Mouse (Mus musculus): ENCODE results near the gene Thbs3.

Thbs3 gene

DNA sequence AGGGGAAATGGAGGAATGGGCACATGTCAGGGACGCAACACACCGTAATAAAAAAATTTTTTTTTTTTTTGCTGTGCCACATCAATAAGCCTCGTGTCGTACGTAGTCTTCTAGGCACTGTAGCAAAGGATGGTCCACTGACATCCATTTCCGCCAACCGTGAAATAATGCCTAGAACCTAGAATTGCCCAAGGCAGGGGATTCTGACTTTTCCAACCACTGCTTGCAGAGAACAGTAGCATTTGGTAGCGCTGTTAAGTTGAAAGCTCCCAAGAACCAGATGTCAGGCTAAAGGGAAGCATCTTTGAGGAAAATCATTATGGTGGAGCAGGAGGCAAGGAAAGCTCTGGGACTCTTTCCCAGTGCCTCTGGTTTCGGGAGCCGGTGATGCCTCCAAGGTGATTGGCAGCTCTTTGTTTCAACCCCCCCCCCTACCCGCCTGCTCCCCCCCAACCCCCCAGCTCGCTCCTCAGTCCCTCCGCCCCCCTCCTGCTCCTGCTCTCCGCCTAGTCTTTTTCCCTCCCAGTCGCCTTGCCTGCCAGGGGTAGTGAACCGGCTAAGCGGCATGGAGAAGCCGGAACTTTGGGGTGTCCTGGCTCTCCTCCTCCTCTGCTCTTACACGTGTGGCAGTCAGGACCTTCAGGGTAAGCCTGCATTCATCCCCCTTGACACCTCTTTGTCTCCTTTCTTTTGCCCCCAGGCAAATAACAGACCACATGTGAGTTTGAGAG is at the start of gene Thbs3:
Gene Thbs3, plus strand, starts transcription at position 500 of the 731 bp plus-strand sequence.
- no peak for DNase-seq (ENCODE audit: low spot score in 2 of 2)

DNA sequence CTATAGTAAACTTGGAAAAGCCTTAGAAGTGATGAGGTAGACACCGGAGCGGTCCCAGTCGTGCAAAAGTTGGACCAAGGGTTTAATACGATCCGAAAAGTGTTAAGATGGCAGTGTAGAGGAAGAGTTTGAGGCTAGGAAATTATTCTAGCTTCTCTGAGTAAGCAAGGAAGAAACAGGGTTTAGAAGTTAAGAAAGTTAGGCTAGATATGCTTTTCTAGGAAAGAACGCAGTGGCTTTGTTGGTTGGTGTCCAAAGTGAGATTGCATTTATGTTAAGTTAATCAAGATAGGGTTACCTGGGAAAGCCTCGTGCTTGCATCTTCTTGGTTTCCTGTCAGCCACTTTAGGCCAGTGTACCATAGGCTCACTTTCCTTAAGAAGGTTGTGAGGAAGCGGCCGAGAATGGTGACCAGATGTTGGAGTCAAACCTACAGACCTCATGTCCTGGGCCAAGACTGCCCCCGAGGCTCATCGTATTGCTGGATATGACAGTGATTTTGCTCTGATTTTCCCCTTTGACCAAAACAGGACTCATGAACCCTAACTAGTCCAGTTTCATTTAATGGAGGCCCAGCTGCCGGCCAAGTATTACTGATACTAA is 49.6 kb upstream of the Thbs3 start:
- no peak for DNase-seq (ENCODE audit: low spot score in 2 of 2)

DNA sequence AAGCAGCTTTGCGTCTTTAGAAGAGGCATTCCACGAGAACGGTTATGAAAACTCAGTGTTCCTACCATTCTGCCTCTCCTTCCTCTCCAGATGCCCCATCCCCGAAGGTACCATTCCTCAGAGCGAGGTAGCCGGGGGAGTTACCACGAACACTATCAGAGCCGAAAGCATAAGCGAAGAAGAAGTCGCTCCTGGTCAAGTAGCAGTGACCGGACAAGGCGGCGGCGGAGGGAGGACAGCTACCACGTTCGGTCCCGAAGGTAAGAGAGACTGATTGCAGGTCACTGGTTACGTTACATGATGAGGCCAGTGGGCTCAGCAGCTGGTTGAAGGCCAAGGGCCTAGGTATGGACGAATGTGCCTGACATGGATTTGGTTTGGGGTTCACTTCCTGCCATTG is 48.0 kb upstream of the Thbs3 start:
- no peak for DNase-seq (ENCODE audit: low spot score in 2 of 2)

DNA sequence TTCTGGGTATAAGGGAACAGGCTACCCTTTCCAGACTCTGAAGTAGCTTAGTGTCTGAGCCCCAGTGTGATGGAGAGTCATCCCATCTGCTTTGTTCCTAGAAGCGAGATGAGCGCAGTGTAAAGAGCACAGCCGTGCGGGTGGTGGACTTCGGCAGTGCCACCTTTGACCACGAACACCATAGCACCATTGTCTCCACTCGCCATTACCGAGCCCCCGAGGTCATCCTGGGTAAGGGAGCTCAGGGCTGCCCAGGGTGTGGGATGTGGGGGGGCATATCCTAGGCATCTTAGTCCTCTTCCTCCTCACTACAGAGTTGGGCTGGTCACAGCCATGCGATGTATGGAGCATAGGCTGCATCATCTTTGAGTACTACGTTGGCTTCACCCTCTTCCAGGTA is 40.1 kb upstream of the Thbs3 start:
- DNase-seq (ENCODE audit: low spot score in 2 of 2), result no peak

DNA sequence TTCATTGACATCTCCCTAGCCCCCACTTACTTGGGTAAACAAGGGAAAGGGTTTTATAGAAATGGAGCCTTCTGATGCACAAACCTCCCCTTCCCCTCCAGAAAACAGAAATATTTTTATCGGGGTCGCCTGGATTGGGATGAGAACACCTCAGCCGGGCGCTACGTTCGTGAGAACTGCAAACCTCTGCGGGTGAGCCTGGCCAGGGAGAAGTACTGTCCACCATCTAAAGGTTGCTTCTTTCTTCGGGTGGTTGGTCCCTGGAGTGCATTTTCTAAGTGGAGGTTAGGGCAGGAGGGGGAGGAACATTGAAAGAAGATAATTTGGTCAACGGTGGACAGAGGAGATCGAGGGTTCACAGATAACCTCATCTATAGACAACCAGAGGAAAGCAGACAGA is 39.4 kb upstream of the Thbs3 start:
- no peak for DNase-seq (ENCODE audit: low spot score in 2 of 2)

DNA sequence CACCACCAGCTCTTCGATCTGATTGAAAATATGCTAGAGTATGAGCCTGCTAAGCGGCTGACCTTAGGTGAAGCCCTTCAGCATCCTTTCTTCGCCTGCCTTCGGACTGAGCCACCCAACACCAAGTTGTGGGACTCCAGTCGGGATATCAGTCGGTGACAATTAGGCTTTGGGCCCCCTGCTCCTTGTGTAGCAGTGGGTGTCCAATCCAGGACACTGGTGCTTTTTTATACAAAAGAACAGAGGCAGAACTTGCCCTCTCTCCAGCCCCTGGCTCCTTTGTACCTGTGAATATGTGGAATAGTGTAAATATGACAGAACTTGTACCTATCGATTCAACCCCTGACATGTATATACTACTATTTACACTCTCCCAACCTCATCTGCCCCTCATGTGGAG is 38.6 kb upstream of the Thbs3 start:
- no peak for DNase-seq (ENCODE audit: low spot score in 2 of 2)

DNA sequence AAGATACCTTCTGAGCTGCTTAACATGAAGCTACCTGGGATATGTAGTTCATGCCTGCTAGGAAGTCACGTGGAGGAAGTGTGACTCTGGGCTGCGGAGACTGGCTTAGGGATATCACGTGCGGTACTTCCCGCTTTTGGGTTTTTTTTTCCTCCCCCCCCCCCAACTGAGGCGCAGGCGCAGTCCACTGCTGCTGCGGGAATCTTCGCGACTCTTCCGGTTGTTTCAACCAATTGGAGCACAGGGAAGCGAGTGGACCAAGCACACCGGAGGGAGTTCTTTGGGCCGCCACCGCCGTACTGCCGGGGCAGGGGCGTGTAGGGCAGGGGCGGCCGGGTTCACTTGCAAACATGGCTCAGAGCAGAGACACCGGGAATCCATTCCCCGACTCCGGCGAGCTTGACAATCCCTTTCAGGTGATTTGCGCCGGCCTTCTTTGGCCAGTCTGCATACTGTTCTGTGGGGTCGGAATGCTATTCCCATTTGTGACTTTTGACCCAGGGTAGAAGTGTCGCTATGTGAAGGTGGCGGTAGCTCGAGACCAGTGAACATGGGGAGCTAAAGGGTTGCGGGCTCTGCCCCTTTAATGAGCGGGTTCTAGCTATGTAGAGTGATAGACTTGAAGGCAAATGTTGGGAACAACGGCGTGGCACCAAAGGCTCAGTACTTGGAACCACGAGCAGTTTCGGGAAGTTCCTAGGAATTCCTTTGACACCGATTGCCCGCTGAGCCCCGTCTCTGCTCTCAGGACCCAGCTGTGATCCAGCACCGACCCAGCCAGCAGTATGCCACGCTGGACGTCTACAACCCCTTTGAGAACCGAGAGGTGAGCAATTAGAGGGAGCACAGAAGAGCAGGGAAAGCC is 37.5 kb upstream of the Thbs3 start, which contains the start of gene Scamp3:
Gene Scamp3, plus strand, starts transcription at position 232 of the 865 bp plus-strand sequence.
- peak; percentile 61 to 83 for DNase-seq (ENCODE audit: low spot score in 2 of 2)

DNA sequence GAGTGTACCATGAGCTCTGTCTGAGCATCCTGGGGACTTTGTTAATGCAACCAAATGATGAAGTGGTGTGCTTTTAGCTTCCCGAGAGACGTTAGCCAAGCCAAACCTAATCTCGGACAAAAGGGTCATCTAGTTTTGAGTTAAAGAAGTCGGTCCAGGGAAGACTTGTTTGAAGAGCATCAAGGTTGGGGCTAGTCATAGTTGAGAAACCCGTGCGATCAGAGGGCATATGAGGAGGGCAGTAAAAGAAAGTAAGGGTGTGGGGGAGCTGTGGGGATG is 36.9 kb upstream of the Thbs3 start:
- no peak for DNase-seq (ENCODE audit: low spot score in 2 of 2)

DNA sequence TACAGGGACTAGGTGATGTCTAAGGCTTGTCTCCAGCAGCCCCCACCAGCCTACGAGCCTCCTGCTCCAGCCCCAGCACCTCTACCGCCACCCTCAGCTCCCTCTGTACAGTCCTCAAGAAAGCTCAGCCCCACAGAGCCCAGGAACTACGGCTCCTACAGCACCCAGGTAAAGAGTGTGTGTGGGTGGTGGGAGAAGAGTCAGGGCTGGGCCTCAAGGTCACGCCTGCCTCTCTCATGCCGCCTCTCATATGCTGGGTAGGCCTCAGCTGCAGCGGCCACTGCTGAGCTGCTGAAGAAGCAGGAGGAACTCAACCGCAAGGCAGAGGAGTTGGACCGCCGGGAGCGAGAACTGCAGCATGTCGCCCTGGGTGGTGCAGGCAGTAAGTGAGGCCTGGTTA is 35.9 kb upstream of the Thbs3 start:
- no peak for DNase-seq (ENCODE audit: low spot score in 2 of 2)

DNA sequence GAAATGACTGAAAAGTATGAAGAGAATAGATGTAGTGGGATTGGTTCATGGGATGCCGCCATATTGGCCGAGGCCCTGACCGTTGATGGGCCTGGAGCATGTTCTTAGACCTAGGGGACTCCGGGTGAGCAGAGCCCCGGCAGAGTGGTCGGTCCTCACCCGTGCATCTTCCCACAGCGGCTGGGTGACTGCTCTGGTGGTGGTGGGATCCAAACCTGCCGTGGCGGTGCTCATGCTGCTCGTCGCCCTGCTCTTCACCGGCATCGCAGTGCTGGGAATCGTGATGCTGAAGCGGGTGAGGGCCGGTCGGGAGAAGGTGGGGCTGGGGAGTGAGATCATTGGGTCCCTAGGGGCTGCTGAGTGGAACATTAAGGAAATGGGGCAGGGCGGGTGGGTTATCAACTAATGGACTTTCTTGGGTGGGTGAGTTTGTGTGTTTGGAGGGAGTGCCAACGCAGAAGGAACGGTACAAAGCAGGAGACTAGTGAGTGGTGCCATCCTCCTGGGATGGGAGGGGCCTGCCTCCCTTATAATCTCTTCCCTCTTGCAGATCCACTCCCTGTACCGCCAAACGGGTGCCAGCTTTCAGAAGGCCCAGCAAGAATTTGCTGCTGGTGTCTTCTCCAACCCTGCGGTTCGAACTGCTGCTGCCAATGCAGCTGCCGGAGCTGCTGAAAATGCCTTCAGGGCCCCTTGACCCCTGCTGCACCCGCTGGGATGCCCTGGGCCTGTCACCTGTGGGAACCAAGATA is 33.1 kb upstream of the Thbs3 start:
- DNase-seq (ENCODE audit: low spot score in 2 of 2), result no peak

DNA sequence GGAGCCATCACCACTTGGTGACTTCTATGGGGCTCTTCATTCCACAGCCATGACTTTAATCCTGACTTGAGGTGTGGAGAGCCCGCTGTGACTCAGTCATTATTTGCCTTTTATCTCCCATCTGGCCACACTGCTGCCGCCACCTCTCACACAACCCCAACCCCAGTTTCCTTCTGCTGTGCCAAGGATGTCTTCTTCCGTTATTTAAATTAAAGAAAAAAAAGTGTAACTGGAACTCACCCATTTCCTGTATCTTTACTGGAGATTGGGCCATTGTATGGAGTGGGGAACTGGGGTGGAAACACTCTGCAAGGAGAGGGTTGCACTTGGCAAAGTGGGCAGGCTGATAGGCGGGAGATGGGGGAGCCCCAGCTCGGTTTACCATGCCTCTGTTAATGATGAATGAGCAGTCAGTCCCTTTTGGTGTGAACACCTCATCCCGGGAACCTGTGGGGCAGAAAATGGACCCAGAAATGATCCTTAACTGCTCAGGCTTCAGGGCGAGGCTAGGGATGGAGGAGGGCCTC is 32.4 kb upstream of the Thbs3 start:
- no peak for DNase-seq (ENCODE audit: low spot score in 2 of 2)

DNA sequence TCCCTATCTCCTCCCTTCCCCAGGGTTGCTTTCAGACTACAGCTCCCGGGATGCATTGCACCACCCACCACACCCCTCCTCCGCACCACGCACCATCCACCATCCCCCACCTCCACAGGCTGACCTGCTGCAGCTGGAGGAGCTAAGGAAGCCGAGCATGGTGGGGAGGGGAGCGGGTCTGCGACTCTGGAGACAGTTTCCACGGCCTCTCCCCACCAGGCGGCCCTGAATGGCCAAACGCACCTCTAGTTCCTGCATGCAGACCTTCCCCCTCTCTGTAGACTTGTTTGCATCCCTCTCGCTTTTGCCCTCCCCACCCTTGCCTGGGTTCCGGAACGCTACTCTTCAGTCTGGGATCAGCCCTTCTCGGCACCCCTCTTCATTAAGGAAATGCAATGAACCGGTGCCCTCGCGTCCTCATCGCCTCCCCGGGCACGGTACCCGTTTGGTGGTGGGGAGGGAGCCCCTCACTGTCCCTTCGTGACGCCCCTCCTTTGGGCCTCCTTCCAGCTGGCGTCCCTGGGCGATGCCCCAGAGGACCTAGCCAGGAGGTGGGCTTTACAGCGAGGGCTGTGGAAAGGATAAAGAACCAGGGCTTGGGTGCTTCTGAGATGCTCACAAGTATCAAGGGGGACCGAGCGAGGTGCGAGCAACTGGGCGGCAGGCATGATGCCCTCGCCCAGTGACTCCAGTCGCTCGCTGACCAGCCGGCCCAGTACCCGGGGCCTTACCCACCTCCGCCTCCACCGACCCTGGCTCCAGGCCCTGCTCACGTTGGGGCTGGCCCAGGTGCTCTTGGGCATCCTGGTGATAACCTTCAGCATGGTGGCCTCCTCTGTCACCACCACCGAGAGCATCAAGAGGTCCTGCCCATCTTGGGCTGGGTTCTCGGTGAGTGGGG is 31.7 kb upstream of the Thbs3 start, which contains the start of gene Fam189b:
Gene Fam189b, plus strand, starts transcription at position 86 of the 901 bp plus-strand sequence.
- peak; percentile 73 to 83 for DNase-seq (ENCODE audit: low spot score in 2 of 2)

DNA sequence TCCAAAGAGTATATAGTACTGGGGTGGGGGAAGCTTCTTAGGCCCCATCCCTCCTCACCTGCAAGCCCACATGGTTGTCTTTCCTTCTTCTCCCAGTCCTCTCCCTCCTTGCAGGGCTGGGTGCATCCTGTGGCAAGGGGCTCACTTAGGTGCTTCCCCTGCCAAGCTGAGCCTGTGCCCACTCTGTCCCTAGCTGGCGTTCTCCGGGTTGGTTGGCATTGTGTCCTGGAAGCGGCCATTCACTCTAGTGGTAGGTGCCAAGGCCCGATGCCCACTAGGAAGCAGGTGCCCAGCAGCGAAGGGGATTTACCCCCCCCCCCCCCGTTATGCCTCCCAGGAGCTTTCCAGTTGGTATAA is 31.0 kb upstream of the Thbs3 start:
- no peak for DNase-seq (ENCODE audit: low spot score in 2 of 2)

DNA sequence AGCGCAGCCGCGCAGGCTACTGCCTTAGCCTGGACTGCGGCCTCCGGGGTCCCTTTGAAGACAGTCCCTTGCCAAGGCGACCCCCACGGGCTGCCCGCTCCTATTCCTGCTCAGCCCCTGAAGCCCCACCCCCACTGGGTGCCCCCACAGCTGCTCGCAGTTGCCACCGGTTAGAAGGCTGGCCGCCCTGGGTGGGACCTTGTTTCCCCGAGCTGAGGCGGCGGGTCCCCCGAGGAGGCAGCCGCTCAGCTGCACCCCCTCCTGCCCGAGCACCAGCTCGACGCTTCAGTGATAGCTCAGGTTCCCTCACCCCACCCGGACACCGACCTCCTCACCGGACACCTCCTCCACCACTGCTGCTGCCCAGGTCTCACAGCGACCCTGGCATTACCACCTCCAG is 27.8 kb upstream of the Thbs3 start:
- no peak for DNase-seq (ENCODE audit: low spot score in 2 of 2)

DNA sequence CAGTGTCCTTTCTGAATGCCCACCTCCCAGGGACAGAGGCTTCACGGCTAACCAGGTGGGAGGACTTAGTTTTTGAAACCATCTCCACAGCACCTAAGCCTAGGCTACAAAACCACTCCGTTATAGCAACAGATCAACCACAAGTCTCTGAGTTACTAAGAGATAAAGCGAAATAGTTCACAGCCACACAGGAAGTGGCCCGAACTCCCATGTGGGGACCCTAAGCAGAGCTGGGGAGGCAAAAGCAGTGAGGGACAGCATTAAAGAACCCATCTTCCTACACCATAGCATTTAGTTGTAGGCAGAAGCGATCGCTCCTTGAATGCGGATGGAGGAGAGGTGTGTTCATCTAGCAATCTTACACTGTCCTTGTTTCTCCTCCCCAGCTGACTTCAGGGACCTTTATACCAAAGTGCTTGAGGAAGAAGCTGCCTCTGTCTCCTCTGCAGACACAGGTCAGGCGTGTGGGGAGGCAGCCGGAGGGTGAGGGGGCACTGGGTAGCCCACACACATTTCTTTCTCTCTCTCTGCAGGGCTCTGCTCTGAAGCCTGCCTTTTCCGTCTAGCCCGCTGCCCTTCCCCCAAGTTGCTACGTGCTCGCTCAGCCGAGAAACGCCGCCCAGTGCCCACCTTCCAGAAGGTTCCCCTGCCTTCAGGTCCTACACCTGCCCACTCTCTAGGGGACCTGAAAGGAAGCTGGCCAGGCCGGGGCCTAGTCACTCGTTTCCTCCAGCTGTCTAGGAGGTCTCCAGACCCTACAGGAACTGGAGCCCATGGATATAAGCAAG is 27.1 kb upstream of the Thbs3 start:
- DNase-seq (ENCODE audit: low spot score in 2 of 2), result no peak

DNA sequence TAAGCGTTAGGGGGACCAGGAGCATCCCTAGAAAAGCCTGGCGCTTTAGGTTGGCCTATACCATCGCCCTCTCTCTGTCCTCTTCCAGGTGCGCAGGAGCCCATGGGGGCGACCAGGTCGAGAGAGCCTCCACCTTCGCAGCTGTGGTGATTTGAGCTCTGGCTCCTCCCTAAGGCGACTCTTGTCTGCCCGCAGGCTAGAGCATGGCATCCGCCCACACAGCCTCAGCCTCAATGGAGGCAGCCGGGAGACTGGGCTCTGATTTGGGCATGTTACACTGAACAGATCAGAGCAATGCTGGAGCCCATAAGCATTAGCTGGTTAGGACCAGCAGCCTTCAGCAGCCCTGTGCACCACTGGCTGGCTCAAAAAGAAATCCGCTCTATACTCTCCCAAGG is 26.5 kb upstream of the Thbs3 start:
- DNase-seq (ENCODE audit: low spot score in 2 of 2), result no peak

DNA sequence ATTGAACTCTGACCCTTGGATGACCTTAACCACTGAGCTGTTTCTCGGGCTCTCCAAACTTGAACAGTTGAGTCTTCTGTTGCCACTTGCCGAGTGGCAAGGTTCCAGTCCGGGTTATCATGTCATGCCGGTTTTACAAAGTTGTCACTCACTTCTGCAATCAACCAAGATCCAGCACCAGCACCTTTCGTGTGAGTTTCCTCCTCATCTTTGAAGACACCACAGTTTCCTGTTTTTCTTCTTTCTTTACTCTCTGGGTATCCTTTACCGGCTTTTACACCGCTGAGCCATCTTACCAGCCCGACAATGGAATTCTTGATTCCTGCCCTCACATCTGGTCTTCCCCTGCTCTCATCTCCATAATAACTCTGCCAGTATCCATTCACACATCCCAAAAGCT is 24.5 kb upstream of the Thbs3 start:
- no peak for DNase-seq (ENCODE audit: low spot score in 2 of 2)

DNA sequence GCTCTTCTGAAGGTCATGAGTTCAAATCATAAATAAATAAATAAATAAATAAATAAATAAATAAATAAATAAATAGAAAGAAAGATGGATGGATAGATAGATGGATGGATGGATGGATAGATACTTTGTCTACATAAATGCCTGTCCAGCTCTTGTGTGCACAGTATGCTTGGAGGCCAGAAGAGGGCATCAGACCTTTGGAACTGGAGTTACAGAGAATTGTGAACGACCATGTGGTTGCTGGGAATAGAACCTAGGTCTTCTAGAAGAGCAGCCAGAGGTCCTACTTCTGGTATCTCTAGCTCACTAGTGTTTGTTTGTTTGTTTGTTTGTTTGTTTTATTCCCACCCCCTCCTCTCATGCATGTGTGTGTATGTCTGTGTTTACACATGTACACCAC is 21.6 kb upstream of the Thbs3 start:
- no peak for DNase-seq (ENCODE audit: low spot score in 2 of 2)

DNA sequence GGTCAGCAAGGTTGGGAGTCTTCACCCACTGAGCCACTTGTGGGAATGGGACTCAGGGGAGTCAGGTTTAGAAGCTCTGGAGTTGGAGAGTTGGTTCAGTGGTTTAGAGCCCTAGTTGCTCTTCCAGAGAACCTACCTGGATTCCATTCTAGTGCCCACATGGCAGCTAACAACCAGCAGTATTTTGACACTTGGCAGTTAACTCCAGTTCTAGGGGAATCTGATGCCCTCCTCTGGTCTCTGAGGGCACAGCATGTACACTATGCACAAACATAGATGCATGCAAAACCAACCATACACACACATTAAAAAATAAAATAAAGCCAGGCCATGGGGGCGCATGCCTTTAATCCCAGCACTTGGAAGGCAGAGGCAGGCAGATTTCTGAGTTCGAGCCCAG is 21.1 kb upstream of the Thbs3 start:
- no peak for DNase-seq (ENCODE audit: low spot score in 2 of 2)

Measured in urinary bladder, adult 18-20 months (tissue).